Mouse (Mus musculus): ENCODE data around the gene Krtcap2.
A peak's percentile ranks its signal among the peaks of the same experiment; 100 is the strongest.

Gene Krtcap2

DNA sequence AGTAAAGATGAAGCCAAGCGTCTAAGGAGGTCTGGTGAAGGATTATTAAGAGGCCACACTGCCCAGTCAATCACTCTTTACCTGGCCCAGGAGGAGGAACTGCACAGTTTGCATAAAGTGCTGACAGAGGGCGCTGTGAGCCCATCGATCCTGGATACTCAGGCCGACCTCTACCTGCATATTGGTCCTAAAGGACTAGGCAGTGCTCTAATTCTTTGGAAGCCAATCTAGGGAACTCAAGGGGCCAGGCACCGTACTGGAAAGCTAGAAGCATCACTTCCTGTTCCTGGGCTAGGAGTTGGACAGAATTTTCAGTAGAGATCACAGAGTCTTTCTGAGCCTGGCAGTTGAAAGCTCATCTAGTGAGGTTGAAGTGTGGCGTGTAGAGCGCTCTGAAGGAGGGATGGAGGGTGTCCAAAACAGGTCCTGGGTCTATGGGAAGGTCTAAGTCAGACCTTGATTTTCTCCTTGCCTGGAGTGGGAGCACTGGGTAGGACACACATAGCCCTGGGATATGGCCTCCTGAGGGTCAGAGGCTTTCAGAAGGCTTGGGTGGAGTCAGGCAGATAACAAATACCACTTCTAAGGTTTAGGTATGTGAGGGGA lies 4.8 kb downstream of the Krtcap2 start:
- peak; percentile 66 for DNase-seq (ENCODE audit: low spot score)

GRCm38 (mm10) chr3:89251365-89251895 lies 5.7 kb downstream of the Krtcap2 start:
- DNase-seq (ENCODE audit: low spot score), result peak; percentile 88

- DNase-seq (ENCODE audit: low spot score), result no peak
Measured at GRCm38 (mm10) chr3:89254994-89255393, 9.2 kb downstream of the Krtcap2 start.

- DNase-seq (ENCODE audit: low spot score), result no peak
Measured at GRCm38 (mm10) chr3:89256177-89256576, 10.4 kb downstream of the Krtcap2 start.

- no peak for DNase-seq (ENCODE audit: low spot score)
Measured at GRCm38 (mm10) chr3:89259076-89259475, 13.3 kb downstream of the Krtcap2 start, which contains the start of gene Dpm3. Dpm3 (plus strand) TSS chr3:89259358.

DNA sequence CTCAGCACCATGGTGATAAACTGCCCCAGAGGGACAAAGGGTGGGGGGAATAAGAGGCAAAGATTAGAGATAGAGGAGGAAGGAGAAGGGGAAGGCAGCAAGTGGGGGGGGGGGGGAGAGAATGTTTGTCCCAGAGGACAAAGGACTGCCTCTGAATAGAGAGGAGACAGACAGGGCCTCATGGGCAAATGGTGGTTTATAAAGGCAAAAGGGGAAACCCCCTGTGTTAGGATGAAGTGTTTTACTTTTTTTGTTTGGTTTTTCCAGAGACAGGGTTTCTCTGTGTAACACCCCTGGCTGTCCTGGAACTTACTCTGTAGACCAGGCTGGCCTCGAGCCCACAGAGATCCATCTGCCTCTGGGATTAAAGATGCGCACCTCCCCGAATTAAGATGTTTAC lies 14.4 kb downstream of the Krtcap2 start:
- DNase-seq (ENCODE audit: low spot score), result no peak

DNA sequence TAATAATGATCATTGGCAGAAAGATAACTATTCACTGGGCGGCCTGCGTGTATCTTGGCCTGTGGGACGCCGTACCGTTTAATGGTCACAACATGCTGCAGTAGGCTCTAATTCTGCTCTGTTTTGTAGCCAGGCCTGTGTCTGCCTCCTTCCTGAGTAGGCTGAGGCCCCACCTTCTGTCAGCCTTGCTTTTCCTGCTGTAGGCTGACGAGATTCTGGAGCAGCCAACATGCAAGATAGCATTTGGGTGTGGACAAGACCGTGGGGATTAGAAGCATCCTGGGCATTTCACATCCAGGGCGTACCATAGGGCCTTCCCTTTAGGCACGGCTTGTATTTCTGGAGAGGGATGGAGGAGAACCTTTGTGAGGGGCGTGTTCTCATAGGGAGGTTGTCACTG lies 16.7 kb downstream of the Krtcap2 start:
- DNase-seq (ENCODE audit: low spot score), result no peak

DNA sequence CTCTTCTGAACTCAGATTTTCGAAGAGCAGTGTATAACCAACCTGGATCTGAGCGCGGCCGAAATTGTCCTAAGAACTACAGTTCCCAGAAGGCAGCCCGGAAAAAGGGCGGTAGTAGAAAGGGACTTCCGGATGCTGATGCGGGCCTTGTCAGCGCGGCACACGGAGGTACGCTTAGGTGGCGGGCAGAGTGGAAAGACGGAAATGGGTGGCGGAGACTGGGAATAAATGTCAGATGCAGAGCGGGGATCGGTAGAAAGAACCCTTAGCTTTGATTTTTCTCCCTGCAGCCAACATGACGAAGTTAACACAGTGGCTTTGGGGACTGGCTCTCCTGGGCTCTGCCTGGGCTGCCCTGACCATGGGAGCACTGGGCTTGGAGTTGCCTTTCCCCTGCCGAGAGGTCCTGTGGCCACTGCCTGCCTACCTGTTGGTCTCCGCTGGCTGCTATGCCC lies 20.7 kb downstream of the Krtcap2 start:
- peak; percentile 83 for DNase-seq (ENCODE audit: low spot score)

DNA sequence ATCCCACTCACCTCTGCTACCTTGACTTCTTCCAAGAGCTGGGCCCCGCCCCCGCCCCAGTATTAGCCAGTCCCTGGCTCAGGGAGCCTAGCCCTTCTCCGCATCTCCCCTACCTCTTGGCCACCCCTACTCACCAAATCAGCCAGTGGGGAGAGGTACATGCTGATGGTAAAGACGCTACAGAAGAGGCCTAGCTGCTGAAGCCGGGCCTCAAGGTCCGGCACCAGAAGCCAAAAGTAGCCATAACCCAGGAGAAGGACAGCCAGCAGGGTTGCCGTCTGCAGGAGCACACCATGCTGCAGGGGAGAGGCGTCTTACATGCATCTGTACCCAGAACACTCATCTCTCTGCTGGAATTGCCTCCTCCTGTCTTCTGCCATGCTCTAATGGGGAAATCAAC lies 23.1 kb downstream of the Krtcap2 start:
- DNase-seq (ENCODE audit: low spot score), result no peak

- DNase-seq (ENCODE audit: low spot score), result peak; percentile 71
Measured at GRCm38 (mm10) chr3:89270051-89270755, 24.4 kb downstream of the Krtcap2 start, which contains the start of gene Slc50a1. Slc50a1 (minus strand) TSS chr3:89270570.

DNA sequence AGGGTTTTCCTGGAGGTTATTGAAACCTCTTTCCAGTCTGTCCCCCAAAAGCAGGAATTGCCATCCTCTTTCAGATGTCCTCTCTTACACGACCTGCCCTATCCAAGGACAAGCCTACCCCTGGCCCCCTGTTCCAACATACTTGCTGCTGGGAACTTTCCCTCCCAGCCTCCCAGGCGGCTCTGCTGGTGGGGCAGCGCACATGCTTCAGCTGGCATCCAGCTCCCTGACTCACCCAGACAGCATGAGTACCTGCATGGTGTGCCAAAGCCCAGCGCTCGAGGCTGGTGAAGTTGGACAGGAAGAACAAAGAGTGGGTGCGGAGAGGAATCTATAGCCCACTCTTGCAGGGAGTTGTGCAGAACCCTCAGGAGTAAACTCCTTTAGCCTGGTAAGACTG lies 25.1 kb downstream of the Krtcap2 start:
- DNase-seq (ENCODE audit: low spot score), result no peak

GRCm38 (mm10) chr3:89271760-89272159 lies 26.0 kb downstream of the Krtcap2 start:
- no peak for DNase-seq (ENCODE audit: low spot score)

- DNase-seq (ENCODE audit: low spot score), result no peak
Measured at GRCm38 (mm10) chr3:89276061-89276460, 30.3 kb downstream of the Krtcap2 start.

- no peak for DNase-seq (ENCODE audit: low spot score)
Measured at GRCm38 (mm10) chr3:89277281-89278021, 31.7 kb downstream of the Krtcap2 start.

DNA sequence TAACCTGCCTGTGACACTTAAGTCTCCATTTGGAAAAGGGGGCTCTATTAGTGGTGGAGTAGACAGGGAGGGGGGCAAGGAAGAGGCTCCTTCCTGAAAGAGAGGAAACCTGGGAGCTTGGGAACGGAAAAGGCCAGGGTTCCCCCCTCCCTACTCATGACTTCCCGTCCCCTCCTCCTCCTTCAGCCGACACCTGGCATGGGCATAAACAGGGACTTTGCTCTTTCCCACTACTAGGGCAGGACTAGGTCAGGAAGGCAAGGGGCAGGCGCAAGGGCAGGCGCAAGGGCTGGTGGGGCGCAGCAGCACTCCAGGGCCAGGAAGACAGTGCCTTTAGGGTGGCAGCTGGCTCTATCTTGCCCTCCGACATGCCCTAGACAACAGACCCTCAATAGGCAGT lies 32.3 kb downstream of the Krtcap2 start:
- DNase-seq (ENCODE audit: low spot score), result no peak

- no peak for DNase-seq (ENCODE audit: low spot score)
Measured at GRCm38 (mm10) chr3:89278643-89279042, 32.9 kb downstream of the Krtcap2 start.

DNA sequence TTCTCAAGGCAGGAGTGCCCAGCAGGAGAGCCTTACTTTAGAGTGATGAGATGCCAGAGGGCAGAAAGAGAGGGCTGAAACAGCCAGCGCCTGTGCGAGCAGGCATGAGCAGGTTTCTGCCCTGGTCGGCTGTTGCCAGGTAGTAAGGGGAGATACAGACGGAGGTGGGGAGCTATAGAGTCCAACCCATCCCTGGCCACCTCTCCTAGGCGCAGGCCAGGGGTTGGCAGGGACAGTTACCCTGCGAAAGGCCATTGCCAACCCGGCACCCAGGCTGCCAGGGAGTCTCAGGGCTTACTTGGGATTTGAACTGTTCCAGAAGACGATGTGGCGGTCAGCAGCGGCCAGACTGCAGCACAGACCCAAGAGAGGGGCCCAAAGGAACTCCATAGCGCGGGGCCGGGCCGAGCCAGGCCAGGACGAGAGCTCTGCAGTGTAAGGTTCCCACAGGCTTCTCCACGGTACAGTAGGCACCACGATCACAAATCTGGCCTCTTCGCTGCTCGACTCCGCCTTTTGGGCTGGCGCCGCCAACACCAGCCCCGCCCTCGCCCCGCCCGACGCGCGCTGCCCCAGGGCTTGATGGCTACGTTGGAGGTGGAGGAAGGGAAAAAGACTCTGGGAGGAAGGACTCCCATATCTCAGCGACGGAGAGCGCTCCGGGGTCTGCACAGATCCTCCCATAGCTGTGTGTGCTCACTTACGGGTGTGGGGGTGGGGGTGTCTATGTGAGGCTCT lies 33.6 kb downstream of the Krtcap2 start:
- DNase-seq (ENCODE audit: low spot score), result peak; percentile 90

DNA sequence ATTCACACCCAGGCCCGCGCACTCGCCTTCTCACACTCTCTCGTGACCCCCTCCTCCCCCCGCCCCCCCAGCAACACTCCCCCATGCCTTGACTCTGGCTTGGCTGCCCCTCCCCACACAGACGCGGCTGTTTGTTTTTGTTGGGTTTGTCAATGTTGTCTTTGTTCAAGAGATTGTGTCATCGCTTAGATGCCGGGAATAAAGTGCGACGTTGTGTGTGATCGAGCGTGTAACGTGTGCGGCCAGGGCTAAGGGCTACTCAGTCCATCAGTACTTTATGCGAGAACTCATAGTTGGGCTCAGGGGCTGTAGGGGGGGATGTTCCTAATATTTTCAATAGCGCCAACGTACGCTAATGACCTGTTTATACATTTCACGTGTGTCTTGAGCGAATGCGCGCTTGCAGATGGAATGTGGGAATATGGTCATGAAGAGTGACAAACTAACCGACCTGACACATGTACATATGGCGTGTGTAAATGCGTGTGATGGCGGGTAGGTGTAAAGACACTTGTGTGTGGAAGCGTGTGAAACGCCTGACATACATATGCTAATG lies 34.4 kb downstream of the Krtcap2 start:
- peak; percentile 81 for DNase-seq (ENCODE audit: low spot score)

DNA sequence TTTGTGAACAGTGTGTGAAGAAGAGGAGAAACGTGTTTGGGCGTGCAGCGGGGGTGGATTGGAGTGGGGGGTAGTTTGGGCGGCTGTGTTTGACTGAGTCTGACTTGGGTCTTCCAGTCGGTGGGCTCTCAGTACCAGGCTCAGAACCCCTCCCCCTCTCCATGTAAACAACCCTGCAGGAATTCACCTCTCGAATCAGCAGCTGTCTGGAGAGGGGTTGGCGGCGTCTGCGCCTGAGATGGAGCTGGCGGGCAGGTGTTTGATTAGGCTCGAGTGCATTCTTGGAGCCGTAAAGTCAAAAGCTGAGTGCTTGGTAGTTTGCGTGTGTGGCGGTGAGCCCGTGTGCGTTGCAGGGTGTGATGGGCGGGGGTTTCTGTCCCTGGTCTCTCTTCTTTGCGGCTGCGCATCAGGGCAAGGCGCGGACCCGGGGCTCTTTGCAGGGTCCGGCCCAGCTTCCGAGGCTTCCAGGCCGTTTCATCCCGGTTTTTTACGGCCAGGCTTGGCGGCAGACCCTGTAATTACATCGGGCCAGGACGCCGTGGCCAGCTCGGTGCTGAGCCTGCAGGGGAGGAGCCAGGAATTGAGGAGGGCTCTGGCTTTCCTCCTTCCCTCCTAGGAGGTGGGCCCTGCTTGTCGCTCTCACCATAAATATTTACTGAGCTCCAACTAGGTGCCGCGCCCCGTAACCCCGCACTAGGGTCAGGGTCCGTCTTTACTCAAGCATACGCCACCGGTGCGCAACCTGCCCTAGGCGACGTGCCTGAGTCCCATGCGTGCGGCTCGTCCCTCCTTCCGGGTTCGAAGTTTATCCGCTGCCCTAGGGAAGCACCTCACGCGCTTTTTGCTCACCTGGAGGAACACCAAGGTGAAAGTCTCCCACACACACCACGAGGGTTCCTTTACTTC lies 35.1 kb downstream of the Krtcap2 start, which contains the start of gene Efna1:
Gene Efna1 (minus strand): TSS at position 537 of the 906 bp plus-strand sequence.
- peak; percentile 93 for DNase-seq (ENCODE audit: low spot score)

DNA sequence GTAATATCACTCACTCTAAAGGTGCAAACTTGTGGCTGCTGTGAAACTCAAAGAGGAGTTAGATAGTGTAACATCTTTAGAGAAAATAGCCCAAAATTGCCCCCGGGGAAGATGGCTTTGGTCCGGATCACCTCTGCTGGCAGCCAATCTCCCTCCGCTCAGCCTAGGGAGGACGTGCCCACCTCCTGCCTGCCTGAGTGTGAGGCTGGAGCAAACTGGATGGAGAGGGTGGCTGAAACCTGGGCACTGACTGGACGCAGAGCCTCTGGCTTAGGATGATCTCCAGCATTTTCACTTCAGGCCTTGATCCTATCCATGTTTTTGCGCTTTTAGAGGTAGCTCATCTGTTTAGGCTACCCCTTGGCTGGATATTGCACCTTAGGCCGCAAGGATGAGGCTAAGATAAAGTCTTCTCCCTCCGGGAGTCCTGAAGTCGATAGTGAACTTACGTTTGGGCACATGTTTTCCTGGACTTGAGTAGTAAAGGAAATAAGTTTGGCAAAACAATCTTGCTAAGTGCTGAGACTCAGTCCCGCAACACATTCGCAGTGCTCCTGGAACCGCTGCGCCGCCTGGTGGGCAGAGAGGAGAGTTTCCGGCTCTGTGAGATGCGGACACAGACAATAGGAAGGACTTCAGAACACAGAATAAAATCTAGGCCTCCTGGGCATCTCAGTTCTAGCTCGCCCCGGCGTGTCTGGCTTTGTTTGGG lies 36.0 kb downstream of the Krtcap2 start:
- peak; percentile 75 for DNase-seq (ENCODE audit: low spot score)

Data from yolk sac, embryonic 10.5 days (tissue).